ENCODE assay signal across 8 mouse cellular contexts in the genomic region with DNA sequence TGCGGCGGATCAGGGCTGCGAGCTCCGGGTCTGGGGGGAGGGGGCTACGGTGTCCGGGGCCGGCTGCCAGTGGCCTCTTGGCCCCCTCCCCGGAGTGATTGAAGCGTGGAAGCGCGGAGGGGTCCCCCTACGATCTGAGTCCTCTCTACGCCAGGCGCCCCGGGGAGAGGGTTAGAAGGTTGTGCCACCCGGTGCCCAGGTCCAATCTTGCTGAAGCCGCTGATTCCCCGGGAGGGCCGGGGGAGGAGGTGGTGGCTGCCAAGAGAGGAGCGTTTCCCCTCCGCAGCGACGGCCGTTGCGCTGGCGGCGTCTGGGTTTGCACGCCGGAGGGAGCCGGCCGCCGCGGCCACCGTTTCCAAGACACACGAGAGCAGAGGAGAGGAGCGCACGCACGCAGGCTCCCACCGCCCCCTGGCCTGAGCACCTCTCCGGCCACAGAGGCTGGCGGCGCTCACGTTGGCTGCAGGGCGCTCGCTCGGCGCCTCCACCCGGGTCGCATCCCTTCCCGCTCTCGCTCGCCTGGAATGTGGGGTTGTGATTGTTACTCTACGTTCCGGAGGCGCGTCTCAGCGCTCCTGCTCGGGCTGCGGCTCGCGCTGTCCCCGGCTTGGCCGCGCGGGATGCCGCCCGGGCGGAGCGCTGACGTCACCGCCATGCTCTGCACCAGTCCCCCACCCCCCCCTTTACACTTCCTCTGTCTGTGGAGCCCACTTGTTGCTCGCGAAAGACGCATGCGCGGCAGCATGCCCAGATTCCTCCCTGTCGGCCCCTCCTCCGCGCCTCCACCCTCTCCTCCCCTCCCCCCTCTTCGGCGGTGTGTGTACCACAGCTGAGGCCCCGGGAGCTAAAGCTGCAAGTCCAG. TPM values are rescaled to one million over a fixed set of nuclear protein-coding genes. Genes with fewer than 3 reads are reported as not detected.
DNase-seq lines count a peak whose midpoint lies in the region; ATAC-seq and TF ChIP-seq lines count a peak whose summit lies in the region.

A gene (minus strand): TSS at position 602 of the 862 bp plus-strand sequence.

- DNase-seq in MEL-GATA-1-ER (ENCODE audit: extremely low read depth, low read depth), result peak; percentile 84
- DNase-seq in cerebellum, adult 2 months, result peak; percentile 97 to 99
- DNase-seq in layer of hippocampus, adult 9-11 months, result peak; percentile 98
- DNase-seq in ovary, postnatal 14 days (ENCODE audit: low spot score), result peak; percentile 100
- peak; percentile 98 for DNase-seq in thymus, postnatal 10 days (ENCODE audit: low spot score in 2 of 2)

- H3K27me3 ChIP-seq in cerebellum, adult 2 months (ENCODE audit: control insufficient read depth, insufficient read depth, low read length), result no peaks in the 10 kb centered on the region
- H3K27me3 ChIP-seq in lung, embryonic 16.5 days (ENCODE audit: control insufficient read depth, insufficient read depth, low read depth, low read length), result no peaks in the 10 kb centered on the region

- H3K27ac ChIP-seq in cerebellum, adult 2 months (ENCODE audit: insufficient read depth, low read length), result peak within 1 kb of the TSS; percentile 98
- H3K27ac ChIP-seq in lung, embryonic 16.5 days (ENCODE audit: low read length), result peak within 1 kb of the TSS; percentile 100

- H3K9ac ChIP-seq in lung, embryonic 16.5 days (ENCODE audit: low read length), result peak within 1 kb of the TSS; percentile 100

- no peaks in the 10 kb centered on the region for H3K9me3 ChIP-seq in lung, embryonic 16.5 days (ENCODE audit: control insufficient read depth, low read length)

- peak; percentile 35 for ATAC-seq in frontal cortex, adult (ENCODE audit: low TSS enrichment)
- ATAC-seq in hematopoietic stem cell, adult 5-6 weeks (replicated peaks in 1 of 2; ENCODE audit: insufficient read depth in 1 of 2, low FRiP score in 2 of 2, low TSS enrichment in 1 of 2, low read depth in 1 of 2, poor library complexity in 2 of 2, severe bottlenecking in 2 of 2), result peak; percentile 51 to 54
- ATAC-seq in lung, embryonic 16.5 days (ENCODE audit: low read depth), result peak; percentile 84

- TF ChIP-seq POLR2A in cerebellum, adult 2 months (IDR thresholded peaks at IDR 0.05; ENCODE audit: borderline replicate concordance, insufficient read depth, low read length), result peak; percentile 96

- TF ChIP-seq CTCF in cerebellum, adult 2 months (IDR thresholded peaks at IDR 0.05; ENCODE audit: borderline replicate concordance, insufficient read depth, low read depth, low read length), result no peak

- under 1% methylated on average over 82 of the region's 82 CpGs for WGBS in cerebellum, adult 2 months
- under 1% methylated on average over 72 of the region's 82 CpGs for WGBS in lung, embryonic 16.5 days

- peak within 1 kb of the TSS; percentile 69 for H3K4me3 ChIP-seq in cerebellum, adult 2 months (replicated peaks; ENCODE audit: insufficient read depth, low read depth, low read length)
- H3K4me3 ChIP-seq in lung, embryonic 16.5 days (ENCODE audit: low read length), result peak within 1 kb of the TSS; percentile 98

- H3K4me2 ChIP-seq in lung, embryonic 16.5 days (ENCODE audit: low read depth, low read length), result peak within 1 kb of the TSS; percentile 67

- H3K4me1 ChIP-seq in cerebellum, adult 2 months (ENCODE audit: control insufficient read depth, insufficient read depth, low read length), result peaks cover 10% of the 10 kb centered on the region
- H3K4me1 ChIP-seq in lung, embryonic 16.5 days (replicated peaks; ENCODE audit: control insufficient read depth, insufficient read depth, low read length), result peaks cover 48% of the 10 kb centered on the region

- 0 out of 2 replicates have a peak, but pooled peaks cover 4% of the 10 kb centered on the region for H3K36me3 ChIP-seq in lung, embryonic 16.5 days (ENCODE audit: control insufficient read depth, insufficient read depth, low read length)

RNA-seq across cellular contexts. Expression of the gene that starts here (rescaled TPM):
- polyA plus RNA-seq in cerebellum, adult 2 months (2012; rRNA removed), result 48.6 and 53.9 TPM in 2 replicates
- total RNA-seq in hematopoietic stem cell, adult 5-6 weeks (2017), result 4.2 and 5.6 TPM in 2 replicates
- polyA plus RNA-seq in lung, embryonic 16.5 days (2015; fragmentation: Nextera tagmentation; extraction: Ambion mirVana), result 28.8 and 34.2 TPM in 2 replicates

Comparison
In these comparisons a context has a peak if more than half of its experiments do, and no peak if none do; other contexts are left out.
1. Peak in every context shown above with its lines: DNase-seq, ATAC-seq, H3K4me3 ChIP-seq and H3K27ac ChIP-seq.